Comparison of ENCODE assay signal across 24 mouse cellular contexts in the genomic region with DNA sequence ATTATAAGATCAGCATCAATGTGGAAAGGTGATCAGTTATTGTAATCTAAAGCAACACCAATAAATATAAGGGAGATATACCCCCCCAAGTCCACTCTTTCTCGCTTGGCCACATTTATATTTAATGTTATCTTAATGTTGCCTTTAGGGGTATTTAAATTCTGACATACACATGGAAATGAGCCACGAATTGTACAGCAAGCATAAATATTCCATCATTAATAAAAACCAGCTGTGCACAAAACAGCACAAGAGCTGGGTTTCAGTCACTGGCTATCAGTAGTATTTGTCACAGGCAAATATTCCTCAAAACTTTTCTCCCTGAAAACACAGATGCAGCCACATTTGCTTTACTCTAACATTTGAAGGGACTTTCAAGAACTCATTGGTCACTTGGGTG. TPM values are rescaled to one million over a fixed set of nuclear protein-coding genes. Genes with fewer than 3 reads are reported as not detected.
DNase-seq lines count a peak whose midpoint lies in the region; ATAC-seq and TF ChIP-seq lines count a peak whose summit lies in the region.
"Had no signal": no experiment of that assay in that cellular context is flagged by ENCODE, and none has a peak within 500 bp of the region (broad histone marks: within the 10 kb centered on the region; RNA-seq: fewer than 3 reads in every experiment).

No protein-coding gene starts in this region.

- DNase-seq in embryonic facial prominence, embryonic 11.5 days (ENCODE audit: low spot score): peak; percentile 48
- no peak for DNase-seq in embryonic facial prominence, embryonic 10.5 days (ENCODE audit: low spot score)
- DNase-seq in lung, embryonic 14.5 days: peak; percentile 33
- DNase-seq in lung, postnatal 36 days: no peak
- no peak for DNase-seq in kidney, postnatal 36 days
- no peak for DNase-seq in left cerebral cortex, postnatal 4 days
- DNase-seq: adrenal gland, postnatal 10 days; adrenal gland, postnatal 36 days; B cell, adult 2 months; cerebellum, adult 18-20 months; cerebellum, adult 9-10 months; cerebellum, postnatal 14 days; gastrocnemius, postnatal 25 days had no signal

- H3K27me3 ChIP-seq in embryonic facial prominence, embryonic 11.5 days (ENCODE audit: control insufficient read depth, insufficient read depth, low read length): no peaks in the 10 kb centered on the region
- H3K27me3 ChIP-seq in embryonic facial prominence, embryonic 10.5 days (replicated peaks; ENCODE audit: low read depth, poor library complexity, severe bottlenecking): peaks cover 18% of the 10 kb centered on the region
- no peaks in the 10 kb centered on the region for H3K27me3 ChIP-seq in lung, embryonic 14.5 days (ENCODE audit: insufficient read depth, low read length)
- 0 out of 2 replicates have a peak, but pooled peaks cover 2% of the 10 kb centered on the region for H3K27me3 ChIP-seq in limb, embryonic 13.5 days
- H3K27me3 ChIP-seq: CH12.LX; forebrain, embryonic 13.5 days; hindbrain, embryonic 12.5 days; hindbrain, embryonic 15.5 days had no signal

- H3K4me1 ChIP-seq in embryonic facial prominence, embryonic 11.5 days (ENCODE audit: control insufficient read depth, insufficient read depth, low read length): no peaks in the 10 kb centered on the region
- peaks cover 26% of the 10 kb centered on the region for H3K4me1 ChIP-seq in embryonic facial prominence, embryonic 10.5 days
- no peaks in the 10 kb centered on the region for H3K4me1 ChIP-seq in lung, embryonic 14.5 days (ENCODE audit: insufficient read depth)
- H3K4me1 ChIP-seq in limb, embryonic 13.5 days: peaks cover 19% of the 10 kb centered on the region; the same call in 1 of the 2 replicates
- H3K4me1 ChIP-seq: forebrain, embryonic 13.5 days; hindbrain, embryonic 15.5 days had no signal

- TF ChIP-seq CTCF in lung, embryonic 14.5 days (IDR thresholded peaks at IDR 0.05; ENCODE audit: low read depth): no peak

- no peak overlapping the region for H3K27ac ChIP-seq in embryonic facial prominence, embryonic 11.5 days (replicated peaks; ENCODE audit: low read depth, low read length)
- H3K27ac ChIP-seq in embryonic facial prominence, embryonic 10.5 days (replicated peaks): no peak overlapping the region
- no peak overlapping the region for H3K27ac ChIP-seq in lung, embryonic 14.5 days (ENCODE audit: low read depth)
- no peak overlapping the region for H3K27ac ChIP-seq in limb, embryonic 13.5 days
- H3K27ac ChIP-seq: embryonic facial prominence, embryonic 13.5 days; forebrain, embryonic 10.5 days; forebrain, embryonic 13.5 days; hindbrain, embryonic 12.5 days; hindbrain, embryonic 15.5 days had no signal

- 26% methylated on average over 2 of the region's 2 CpGs for whole genome bisulfite sequencing in embryonic facial prominence, embryonic 11.5 days
- WGBS in embryonic facial prominence, embryonic 10.5 days: 39% methylated on average over 2 of the region's 2 CpGs
- WGBS in lung, embryonic 14.5 days: 52% methylated on average over 2 of the region's 2 CpGs
- WGBS in limb, embryonic 13.5 days: 31% methylated on average over 2 of the region's 2 CpGs

- no peaks in the 10 kb centered on the region for H3K36me3 ChIP-seq in embryonic facial prominence, embryonic 11.5 days (replicated peaks; ENCODE audit: control insufficient read depth, insufficient read depth, low read depth, low read length)
- no peaks in the 10 kb centered on the region; the same call in 1 of the 2 replicates for H3K36me3 ChIP-seq in embryonic facial prominence, embryonic 10.5 days (replicated peaks)
- no peaks in the 10 kb centered on the region for H3K36me3 ChIP-seq in lung, embryonic 14.5 days (ENCODE audit: insufficient read depth)
- no peaks in the 10 kb centered on the region for H3K36me3 ChIP-seq in limb, embryonic 13.5 days
- H3K36me3 ChIP-seq: embryonic facial prominence, embryonic 13.5 days; forebrain, embryonic 10.5 days; G1E; hindbrain, embryonic 12.5 days; hindbrain, embryonic 15.5 days had no signal

- no peak overlapping the region for H3K4me3 ChIP-seq in embryonic facial prominence, embryonic 11.5 days (ENCODE audit: low read depth, low read length)
- H3K4me3 ChIP-seq in embryonic facial prominence, embryonic 10.5 days: no peak overlapping the region
- no peak overlapping the region for H3K4me3 ChIP-seq in lung, embryonic 14.5 days (ENCODE audit: low read depth, low read length)
- H3K4me3 ChIP-seq in limb, embryonic 13.5 days: no peak overlapping the region
- H3K4me3 ChIP-seq: embryonic facial prominence, embryonic 13.5 days; forebrain, embryonic 10.5 days; forebrain, embryonic 13.5 days; hindbrain, embryonic 12.5 days; hindbrain, embryonic 15.5 days had no signal

- no peak overlapping the region for H3K4me2 ChIP-seq in embryonic facial prominence, embryonic 11.5 days (ENCODE audit: low read depth, low read length)
- no peak overlapping the region for H3K4me2 ChIP-seq in lung, embryonic 14.5 days
- no peak overlapping the region for H3K4me2 ChIP-seq in limb, embryonic 13.5 days (replicated peaks)
- H3K4me2 ChIP-seq: embryonic facial prominence, embryonic 13.5 days; forebrain, embryonic 13.5 days; heart, embryonic 11.5 days; hindbrain, embryonic 12.5 days; hindbrain, embryonic 15.5 days had no signal

- ATAC-seq in embryonic facial prominence, embryonic 11.5 days (replicated peaks; ENCODE audit: insufficient number of reproducible peaks, low FRiP score, low TSS enrichment, low read depth): no peak
- ATAC-seq in lung, embryonic 14.5 days (ENCODE audit: insufficient read depth): peak; percentile 47; the same call in 1 of the 2 replicates
- peak; percentile 71 for ATAC-seq in limb, embryonic 13.5 days (ENCODE audit: low FRiP score, low read depth)
- no peak for ATAC-seq in activated CD4-positive, CD25-positive, alpha-beta regulatory T cell, adult 4 months
- ATAC-seq: forebrain, embryonic 13.5 days; forebrain, embryonic 16.5 days had no signal

- no peaks in the 10 kb centered on the region for H3K9me3 ChIP-seq in embryonic facial prominence, embryonic 11.5 days (replicated peaks; ENCODE audit: control insufficient read depth, low read length)
- no peaks in the 10 kb centered on the region for H3K9me3 ChIP-seq in embryonic facial prominence, embryonic 10.5 days
- no peaks in the 10 kb centered on the region for H3K9me3 ChIP-seq in lung, embryonic 14.5 days (ENCODE audit: low read depth, low read length)
- H3K9me3 ChIP-seq in limb, embryonic 13.5 days: no peaks in the 10 kb centered on the region
- H3K9me3 ChIP-seq: embryonic facial prominence, embryonic 13.5 days; forebrain, embryonic 10.5 days; forebrain, embryonic 13.5 days; G1E; hindbrain, embryonic 12.5 days; hindbrain, embryonic 15.5 days had no signal

- no peak overlapping the region for H3K9ac ChIP-seq in embryonic facial prominence, embryonic 11.5 days (replicated peaks; ENCODE audit: low read length)
- H3K9ac ChIP-seq in lung, embryonic 14.5 days: no peak overlapping the region
- no peak overlapping the region for H3K9ac ChIP-seq in limb, embryonic 13.5 days
- H3K9ac ChIP-seq: embryonic facial prominence, embryonic 13.5 days; forebrain, embryonic 13.5 days; hindbrain, embryonic 12.5 days; hindbrain, embryonic 15.5 days had no signal

- intact Hi-C loops in left cerebral cortex, postnatal 4 days (cut with DNase I): no loop called here

RNA-seq across cellular contexts. Expression of a gene that starts 5.9 kb away (rescaled TPM):
- polyA plus RNA-seq in embryonic facial prominence, embryonic 11.5 days (2014; fragmentation: Nextera tagmentation; extraction: Ambion mirVana): 43.3 and 48.1 TPM in 2 replicates
- polyA plus RNA-seq in embryonic facial prominence, embryonic 10.5 days (2016; fragmentation: Nextera tagmentation; extraction: Ambion mirVana): 33.7 and 40.6 TPM in 2 replicates
- polyA plus RNA-seq in lung, embryonic 14.5 days (2014; fragmentation: Nextera tagmentation; extraction: Ambion mirVana): 9.0 and 10.4 TPM in 2 replicates
- polyA plus RNA-seq in limb, embryonic 13.5 days (2015; fragmentation: Nextera tagmentation; extraction: Ambion mirVana): 57.8 and 60.6 TPM in 2 replicates
- polyA plus RNA-seq in activated CD4-positive, CD25-positive, alpha-beta regulatory T cell, adult 4 months (2017; shearing (Covaris generic)): under 1 TPM in 1 of 2 experiments, not detected in 1; 0.14 TPM
- total RNA-seq in left cerebral cortex, postnatal 4 days (2021): 10 to 100 TPM; 19.2 to 19.9 TPM
- total RNA-seq: CH12.LX had no signal

Comparison
In these comparisons a context has a peak if more than half of its experiments do, and no peak if none do; other contexts are left out.
1. DNase-seq: peak in embryonic facial prominence, embryonic 11.5 days (single experiment) and lung, embryonic 14.5 days (single experiment); none in embryonic facial prominence, embryonic 10.5 days (single experiment), lung, postnatal 36 days (single experiment), kidney, postnatal 36 days (0 of 2) and left cerebral cortex, postnatal 4 days (single experiment).
2. ATAC-seq: peak in lung, embryonic 14.5 days (single experiment) and limb, embryonic 13.5 days (single experiment); none in embryonic facial prominence, embryonic 11.5 days (single experiment) and activated CD4-positive, CD25-positive, alpha-beta regulatory T cell, adult 4 months (single experiment).